Mouse (Mus musculus): ENCODE measurements around the gene Pabpc1l. TPM values are rescaled to one million over a fixed set of nuclear protein-coding genes. Genes with fewer than 3 reads are reported as not detected.

The Pabpc1l gene
- polyA plus RNA-seq, 1 experiment from 2014 or later, result 0.78 TPM

- H3K9me3 ChIP-seq (ENCODE audit: control insufficient read depth, low read length), result no peaks in the 10 kb centered on the region
- no peak for DNase-seq (ENCODE audit: low spot score)
- no peak overlapping the region for H3K4me3 ChIP-seq (ENCODE audit: low read depth, low read length)
- no peak overlapping the region for H3K4me2 ChIP-seq
- no peak overlapping the region for H3K9ac ChIP-seq (ENCODE audit: low read depth, low read length)
- ATAC-seq (replicated peaks; ENCODE audit: low FRiP score), result no peak
- H3K36me3 ChIP-seq (ENCODE audit: control insufficient read depth, insufficient read depth, low read length), result no peaks in the 10 kb centered on the region
- H3K27ac ChIP-seq (ENCODE audit: low read depth, low read length), result no peak overlapping the region
- no peaks in the 10 kb centered on the region for H3K27me3 ChIP-seq (replicated peaks; ENCODE audit: control insufficient read depth, insufficient read depth, low read length)
- peaks cover 18% of the 10 kb centered on the region for H3K4me1 ChIP-seq (replicated peaks; ENCODE audit: control insufficient read depth, insufficient read depth, low read length)
- WGBS, result 86% methylated on average over 7 of the region's 7 CpGs
Measured at GRCm38 (mm10) chr2:164073120-164073519, 47.9 kb downstream of the Pabpc1l start.

- ATAC-seq (replicated peaks; ENCODE audit: low FRiP score) (peak; percentile 79), DNase-seq (ENCODE audit: low spot score) (peak; percentile 98)
- Histone ChIP-seq H3K4me3 (ENCODE audit: low read depth, low read length) (peak overlapping the region; percentile 75), H3K27me3 (replicated peaks; ENCODE audit: control insufficient read depth, insufficient read depth, low read length) (no peaks in the 10 kb centered on the region), H3K9ac (ENCODE audit: low read depth, low read length) (peak overlapping the region; percentile 72), H3K4me1 (replicated peaks; ENCODE audit: control insufficient read depth, insufficient read depth, low read length) (peaks cover 23% of the 10 kb centered on the region), H3K9me3 (ENCODE audit: control insufficient read depth, low read length) (no peaks in the 10 kb centered on the region), H3K4me2 (peak overlapping the region; percentile 96), H3K36me3 (ENCODE audit: control insufficient read depth, insufficient read depth, low read length) (no peaks in the 10 kb centered on the region), H3K27ac (ENCODE audit: low read depth, low read length) (peak overlapping the region; percentile 61)
- WGBS, result under 1% methylated on average over 48 of the region's 48 CpGs
Measured at GRCm38 (mm10) chr2:164073918-164074578, 48.8 kb downstream of the Pabpc1l start.

- 23% methylated on average over 5 of the region's 5 CpGs for WGBS
- H3K4me1 ChIP-seq (replicated peaks; ENCODE audit: control insufficient read depth, insufficient read depth, low read length), result peaks cover 14% of the 10 kb centered on the region
- peaks cover 3% of the 10 kb centered on the region; the same call in 1 of the 2 replicates for H3K36me3 ChIP-seq (ENCODE audit: control insufficient read depth, insufficient read depth, low read length)
- no peak overlapping the region; the same call in 1 of the 2 replicates for H3K27ac ChIP-seq (ENCODE audit: low read depth, low read length)
- H3K9me3 ChIP-seq (ENCODE audit: control insufficient read depth, low read length), result no peaks in the 10 kb centered on the region
- H3K9ac ChIP-seq (ENCODE audit: low read depth, low read length), result peak overlapping the region; percentile 72
- H3K4me2 ChIP-seq, result peak overlapping the region; percentile 96
- peak overlapping the region; percentile 75 for H3K4me3 ChIP-seq (ENCODE audit: low read depth, low read length)
- no peaks in the 10 kb centered on the region for H3K27me3 ChIP-seq (replicated peaks; ENCODE audit: control insufficient read depth, insufficient read depth, low read length)
- ATAC-seq (replicated peaks; ENCODE audit: low FRiP score) (no peak), DNase-seq (ENCODE audit: low spot score) (no peak)
Measured at GRCm38 (mm10) chr2:164075088-164075487, 49.8 kb downstream of the Pabpc1l start.

GRCm38 (mm10) chr2:164076874-164077425 is 51.7 kb downstream of the Pabpc1l start:
- Histone ChIP-seq H3K4me3 (ENCODE audit: low read depth, low read length) (no peak overlapping the region), H3K27me3 (replicated peaks; ENCODE audit: control insufficient read depth, insufficient read depth, low read length) (no peaks in the 10 kb centered on the region), H3K36me3 (ENCODE audit: control insufficient read depth, insufficient read depth, low read length) (peaks cover 14% of the 10 kb centered on the region), H3K27ac (ENCODE audit: low read depth, low read length) (no peak overlapping the region), H3K9ac (ENCODE audit: low read depth, low read length) (no peak overlapping the region), H3K9me3 (ENCODE audit: control insufficient read depth, low read length) (no peaks in the 10 kb centered on the region), H3K4me2 (no peak overlapping the region), H3K4me1 (replicated peaks; ENCODE audit: control insufficient read depth, insufficient read depth, low read length) (peaks cover 14% of the 10 kb centered on the region)
- no peak for DNase-seq (ENCODE audit: low spot score)
- ATAC-seq (replicated peaks; ENCODE audit: low FRiP score), result no peak
- 93% methylated on average over 8 of the region's 8 CpGs for WGBS

- Histone ChIP-seq H3K4me3 (ENCODE audit: low read depth, low read length) (no peak overlapping the region), H3K9ac (ENCODE audit: low read depth, low read length) (no peak overlapping the region), H3K4me2 (no peak overlapping the region), H3K27ac (ENCODE audit: low read depth, low read length) (no peak overlapping the region), H3K9me3 (ENCODE audit: control insufficient read depth, low read length) (no peaks in the 10 kb centered on the region), H3K4me1 (replicated peaks; ENCODE audit: control insufficient read depth, insufficient read depth, low read length) (peaks cover 14% of the 10 kb centered on the region), H3K27me3 (replicated peaks; ENCODE audit: control insufficient read depth, insufficient read depth, low read length) (no peaks in the 10 kb centered on the region), H3K36me3 (ENCODE audit: control insufficient read depth, insufficient read depth, low read length) (peaks cover 17% of the 10 kb centered on the region)
- DNase-seq (ENCODE audit: low spot score) (no peak), ATAC-seq (replicated peaks; ENCODE audit: low FRiP score) (no peak)
- 82% methylated on average over 5 of the region's 5 CpGs for WGBS
Measured at GRCm38 (mm10) chr2:164077875-164078274, 52.6 kb downstream of the Pabpc1l start.

- Histone ChIP-seq H3K9ac (ENCODE audit: low read depth, low read length) (no peak overlapping the region), H3K4me2 (no peak overlapping the region), H3K27ac (ENCODE audit: low read depth, low read length) (no peak overlapping the region), H3K9me3 (ENCODE audit: control insufficient read depth, low read length) (no peaks in the 10 kb centered on the region), H3K27me3 (replicated peaks; ENCODE audit: control insufficient read depth, insufficient read depth, low read length) (no peaks in the 10 kb centered on the region), H3K4me1 (replicated peaks; ENCODE audit: control insufficient read depth, insufficient read depth, low read length) (peaks cover 18% of the 10 kb centered on the region), H3K4me3 (ENCODE audit: low read depth, low read length) (no peak overlapping the region), H3K36me3 (ENCODE audit: control insufficient read depth, insufficient read depth, low read length) (peaks cover 22% of the 10 kb centered on the region)
- ATAC-seq (replicated peaks; ENCODE audit: low FRiP score) (no peak), DNase-seq (ENCODE audit: low spot score) (no peak)
- WGBS, result 65% methylated on average over 6 of the region's 6 CpGs
Measured at GRCm38 (mm10) chr2:164079488-164079887, 54.2 kb downstream of the Pabpc1l start.

GRCm38 (mm10) chr2:164081577-164081976 is 56.3 kb downstream of the Pabpc1l start:
- H3K36me3 ChIP-seq (ENCODE audit: control insufficient read depth, insufficient read depth, low read length), result peaks cover 29% of the 10 kb centered on the region

GRCm38 (mm10) chr2:164082175-164082574 is 56.9 kb downstream of the Pabpc1l start:
- no peak for DNase-seq (ENCODE audit: low spot score)
- peaks cover 31% of the 10 kb centered on the region for H3K36me3 ChIP-seq (ENCODE audit: control insufficient read depth, insufficient read depth, low read length)
- no peak overlapping the region for H3K27ac ChIP-seq (ENCODE audit: low read depth, low read length)
- H3K9ac ChIP-seq (ENCODE audit: low read depth, low read length), result no peak overlapping the region
- no peak for ATAC-seq (replicated peaks; ENCODE audit: low FRiP score)
- 77% methylated on average over 10 of the region's 10 CpGs for WGBS
- H3K4me1 ChIP-seq (replicated peaks; ENCODE audit: control insufficient read depth, insufficient read depth, low read length), result peaks cover 14% of the 10 kb centered on the region
- H3K4me3 ChIP-seq (ENCODE audit: low read depth, low read length), result no peak overlapping the region
- H3K4me2 ChIP-seq, result no peak overlapping the region
- H3K9me3 ChIP-seq (ENCODE audit: control insufficient read depth, low read length), result no peaks in the 10 kb centered on the region
- H3K27me3 ChIP-seq (replicated peaks; ENCODE audit: control insufficient read depth, insufficient read depth, low read length), result no peaks in the 10 kb centered on the region

More at GRCm38 (mm10) chr2:164081577-164081976, 56.3 kb downstream of the Pabpc1l start:
- H3K4me2 ChIP-seq, result no peak overlapping the region
- H3K9ac ChIP-seq (ENCODE audit: low read depth, low read length), result no peak overlapping the region
- H3K4me3 ChIP-seq (ENCODE audit: low read depth, low read length), result no peak overlapping the region
- H3K27me3 ChIP-seq (replicated peaks; ENCODE audit: control insufficient read depth, insufficient read depth, low read length), result no peaks in the 10 kb centered on the region
- WGBS, result 95% methylated on average over 10 of the region's 10 CpGs
- H3K9me3 ChIP-seq (ENCODE audit: control insufficient read depth, low read length), result no peaks in the 10 kb centered on the region
- H3K27ac ChIP-seq (ENCODE audit: low read depth, low read length), result no peak overlapping the region
- H3K4me1 ChIP-seq (replicated peaks; ENCODE audit: control insufficient read depth, insufficient read depth, low read length), result peaks cover 16% of the 10 kb centered on the region
- DNase-seq (ENCODE audit: low spot score) (no peak), ATAC-seq (replicated peaks; ENCODE audit: low FRiP score) (no peak)

Data from liver, embryonic 11.5 days (tissue).